Mouse (Mus musculus): ENCODE results near the gene Pwwp2b. TPM values are rescaled to one million over a fixed set of nuclear protein-coding genes. Genes with fewer than 3 reads are reported as not detected.
A peak's percentile ranks its signal among the peaks of the same experiment; 100 is the strongest.

Gene Pwwp2b
- total RNA-seq, 2 experiments from 2014 or later = 8.1 to 9.8 TPM

GRCm38 (mm10) chr7:139222341-139222740 is 25.9 kb upstream of the Pwwp2b start:
- intact Hi-C loops (cut with DNase I) = no loop called here
- no peak for DNase-seq

GRCm38 (mm10) chr7:139224070-139224469 is 24.2 kb upstream of the Pwwp2b start:
- intact Hi-C loops (cut with DNase I) = no loop called here
- no peak for DNase-seq

GRCm38 (mm10) chr7:139224725-139225124 is 23.6 kb upstream of the Pwwp2b start:
- intact Hi-C loops (cut with DNase I) = no loop called here
- peak in 1 of 2 experiments; percentile 56 for DNase-seq

- no peak for DNase-seq
- intact Hi-C loops (cut with DNase I) = no loop called here
Measured at GRCm38 (mm10) chr7:139226416-139226815, 21.9 kb upstream of the Pwwp2b start.

GRCm38 (mm10) chr7:139228447-139229171 is 19.7 kb upstream of the Pwwp2b start:
- intact Hi-C loops (cut with DNase I) = no loop called here
- DNase-seq = peak; percentile 64 to 66

- no peak for DNase-seq
- intact Hi-C loops (cut with DNase I) = loop anchor here (5.0 kb wide), 1 partner anchor 157 kb away; the partner anchor contains the start of gene Inpp5a
Measured at GRCm38 (mm10) chr7:139229837-139230236, 18.4 kb upstream of the Pwwp2b start.

GRCm38 (mm10) chr7:139230241-139230640 is 18.0 kb upstream of the Pwwp2b start:
- intact Hi-C loops (cut with DNase I) = loop anchor here (5.0 kb wide), 1 partner anchor 157 kb away; the partner anchor contains the start of gene Inpp5a
- DNase-seq = no peak

- DNase-seq = peak; percentile 92 to 93
- intact Hi-C loops (cut with DNase I) = loop anchor here (1.0 to 5.0 kb wide), 4 partner anchors 25 to 241 kb away; partner anchors contain the start of gene Inpp5a
Measured at GRCm38 (mm10) chr7:139233714-139234113, 14.6 kb upstream of the Pwwp2b start.

GRCm38 (mm10) chr7:139234426-139235188 is 13.7 kb upstream of the Pwwp2b start:
- intact Hi-C loops (cut with DNase I) = loop anchor here (5.0 kb wide), 1 partner anchor 153 kb away; the partner anchor contains the start of gene Inpp5a
- peak; percentile 66 to 76 for DNase-seq

- DNase-seq = peak; percentile 57 to 70
- intact Hi-C loops (cut with DNase I) = no loop called here
Measured at GRCm38 (mm10) chr7:139235651-139236358, 12.5 kb upstream of the Pwwp2b start.

- DNase-seq = no peak
- intact Hi-C loops (cut with DNase I) = no loop called here
Measured at GRCm38 (mm10) chr7:139239432-139239831, 8.8 kb upstream of the Pwwp2b start.

GRCm38 (mm10) chr7:139246086-139246485 is 2.2 kb upstream of the Pwwp2b start:
- DNase-seq = no peak
- intact Hi-C loops (cut with DNase I) = loop anchor here (5.0 kb wide), 1 partner anchor 121 kb away; no protein-coding TSS in a partner anchor

- intact Hi-C loops (cut with DNase I) = loop anchor here (5.0 kb wide), 1 partner anchor 120 kb away; no protein-coding TSS in a partner anchor
- DNase-seq = peak; percentile 73 to 78
Measured at GRCm38 (mm10) chr7:139246931-139247880, 1.1 kb upstream of the Pwwp2b start.

GRCm38 (mm10) chr7:139248615-139249405 is 528 bp downstream of the Pwwp2b start:
- intact Hi-C loops (cut with DNase I) = loop anchor here (5.0 kb wide), 1 partner anchor 118 kb away; no protein-coding TSS in a partner anchor
- peak in 1 of 2 experiments; percentile 66 for DNase-seq

GRCm38 (mm10) chr7:139249406-139250210 is 1.3 kb downstream of the Pwwp2b start:
- intact Hi-C loops (cut with DNase I) = loop anchor here (5.0 kb wide), 1 partner anchor 118 kb away; no protein-coding TSS in a partner anchor
- DNase-seq = no peak

GRCm38 (mm10) chr7:139251881-139252301 is 3.6 kb downstream of the Pwwp2b start:
- intact Hi-C loops (cut with DNase I) = loop anchor here (2.0 kb wide), 1 partner anchor 15 kb away; no protein-coding TSS in a partner anchor
- DNase-seq = peak; percentile 77

GRCm38 (mm10) chr7:139252566-139252965 is 4.3 kb downstream of the Pwwp2b start:
- DNase-seq = no peak
- intact Hi-C loops (cut with DNase I) = loop anchor here (2.0 kb wide), 1 partner anchor 14 kb away; no protein-coding TSS in a partner anchor

GRCm38 (mm10) chr7:139252986-139253385 is 4.7 kb downstream of the Pwwp2b start:
- no peak for DNase-seq
- intact Hi-C loops (cut with DNase I) = loop anchor here (2.0 kb wide), 1 partner anchor 14 kb away; no protein-coding TSS in a partner anchor
